Mouse (Mus musculus) heart, adult 11 months (tissue): ENCODE results near the gene Plod1.

Experiments used
- DNase-seq: peaks from one replicate; pipeline ENCODE4 v3.0.0; 2022

Gene Plod1

GRCm38 (mm10) chr4:147937486-147937885 lies 919 bp upstream of the Plod1 start:
- peak; percentile 95 for DNase-seq

GRCm38 (mm10) chr4:147937021-147937420 lies 454 bp upstream of the Plod1 start:
- peak; percentile 95 for DNase-seq

- no peak for DNase-seq
Observed at GRCm38 (mm10) chr4:147935904-147936303, 663 bp downstream of the Plod1 start.

- DNase-seq, result peak; percentile 93
Observed at GRCm38 (mm10) chr4:147934611-147935010, 2.0 kb downstream of the Plod1 start.

GRCm38 (mm10) chr4:147934134-147934533 lies 2.4 kb downstream of the Plod1 start:
- peak; percentile 97 for DNase-seq

- DNase-seq, result peak; percentile 92
Observed at GRCm38 (mm10) chr4:147930946-147931345, 5.6 kb downstream of the Plod1 start.

- no peak for DNase-seq
Observed at GRCm38 (mm10) chr4:147928540-147928939, 8.0 kb downstream of the Plod1 start.

GRCm38 (mm10) chr4:147928136-147928535 lies 8.4 kb downstream of the Plod1 start:
- peak; percentile 93 for DNase-seq

GRCm38 (mm10) chr4:147927705-147928104 lies 8.9 kb downstream of the Plod1 start:
- peak; percentile 98 for DNase-seq

GRCm38 (mm10) chr4:147922341-147922740 lies 14.2 kb downstream of the Plod1 start:
- no peak for DNase-seq

- DNase-seq, result peak; percentile 88
Observed at GRCm38 (mm10) chr4:147920973-147921372, 15.6 kb downstream of the Plod1 start.

GRCm38 (mm10) chr4:147918459-147919121 lies 18.0 kb downstream of the Plod1 start:
- peak; percentile 88 for DNase-seq

GRCm38 (mm10) chr4:147909486-147909885 lies 27.1 kb downstream of the Plod1 start:
- peak; percentile 94 for DNase-seq

- DNase-seq, result peak; percentile 94
Observed at GRCm38 (mm10) chr4:147906230-147906629, 30.3 kb downstream of the Plod1 start.

GRCm38 (mm10) chr4:147905090-147905659 lies 31.4 kb downstream of the Plod1 start:
- DNase-seq, result peak; percentile 92

- peak; percentile 99 for DNase-seq
Observed at GRCm38 (mm10) chr4:147904313-147905089, 32.1 kb downstream of the Plod1 start, which contains the start of gene Mfn2. Mfn2 (minus strand) TSS chr4:147904704.

GRCm38 (mm10) chr4:147903601-147904000 lies 33.0 kb downstream of the Plod1 start:
- peak; percentile 91 for DNase-seq

GRCm38 (mm10) chr4:147902906-147903500 lies 33.6 kb downstream of the Plod1 start:
- peak; percentile 94 for DNase-seq

GRCm38 (mm10) chr4:147900452-147900851 lies 36.1 kb downstream of the Plod1 start:
- peak; percentile 96 for DNase-seq

- peak; percentile 97 for DNase-seq
Observed at GRCm38 (mm10) chr4:147897348-147897747, 39.2 kb downstream of the Plod1 start.

GRCm38 (mm10) chr4:147896411-147896810 lies 40.2 kb downstream of the Plod1 start:
- peak; percentile 95 for DNase-seq

GRCm38 (mm10) chr4:147895815-147896330 lies 40.7 kb downstream of the Plod1 start:
- peak; percentile 91 for DNase-seq

GRCm38 (mm10) chr4:147890341-147890740 lies 46.2 kb downstream of the Plod1 start:
- DNase-seq, result peak; percentile 96
